Mouse (Mus musculus) lung, embryonic 16.5 days (tissue): Measurements from ENCODE around the gene Tenm2. TPM values are rescaled to one million over a fixed set of nuclear protein-coding genes. Genes with fewer than 3 reads are reported as not detected.

Experiments used
- ATAC-seq: fragments of 200-750 bp; cut with Nextera tagmentation; 2 replicates; pipeline ENCODE4 v1.8.0; 2017; ENCODE audit warnings: low read depth, mild to moderate bottlenecking, moderate library complexity
- H3K27ac ChIP-seq: fragments of 300-500 bp; sonication (generic); 2 replicates; pipeline ENCODE4 v1.5.1; 2014; ENCODE audit warnings: mild to moderate bottlenecking, control low read depth, low read length
- H3K27me3 ChIP-seq: fragments of 300-500 bp; sonication (generic); 2 replicates; pipeline ENCODE4 v1.6.1; 2014; ENCODE audit warnings: low read depth, low read length, mixed read lengths; ENCODE audit not compliant: control insufficient read depth, insufficient read depth
- H3K36me3 ChIP-seq: fragments of 300-500 bp; sonication (generic); 2 replicates; pipeline ENCODE4 v1.6.1; 2014; ENCODE audit warnings: low read length; ENCODE audit not compliant: control insufficient read depth, insufficient read depth
- H3K4me1 ChIP-seq: fragments of 300-500 bp; sonication (generic); replicated peaks from 2 replicates; pipeline ENCODE4 v1.6.1; 2014; ENCODE audit warnings: low read length, mixed read lengths; ENCODE audit not compliant: control insufficient read depth, insufficient read depth
- H3K4me2 ChIP-seq: fragments of 300-500 bp; sonication (generic); 2 replicates; pipeline ENCODE4 v1.6.1; 2014; ENCODE audit warnings: low read depth, low read length, control low read depth
- H3K4me3 ChIP-seq: fragments of 300-500 bp; sonication (generic); 2 replicates; pipeline ENCODE4 v1.5.1; 2014; ENCODE audit warnings: mild to moderate bottlenecking, low read length, control low read depth
- H3K9ac ChIP-seq: fragments of 300-500 bp; sonication (generic); 2 replicates; pipeline ENCODE4 v1.6.1; 2014; ENCODE audit warnings: low read length, control low read depth
- H3K9me3 ChIP-seq: fragments of 300-500 bp; sonication (generic); 2 replicates; pipeline ENCODE4 v1.6.1; 2016; ENCODE audit warnings: low read length; ENCODE audit not compliant: control insufficient read depth
- WGBS: fragments of 180-500 bp; shearing (Covaris S2); extraction: QIAGEN DNeasy Blood & Tissue Kit; methylation state at CpG from one replicate; pipeline ENCODE4 v1.1.7; 2014; 5-methylcytosine and 5-hydroxymethylcytosine counted together
- polyA plus RNA-seq: library from polyadenylated mRNA; unstranded; fragments of >200 nt; fragmentation: Nextera tagmentation; extraction: Ambion mirVana; gene quantifications from 2 replicates; pipeline ENCODE4 v1.2.1, GENCODE M21; 2015

The Tenm2 gene
- polyA plus RNA-seq, 1 experiment from 2014 or later, result 0.24 TPM

DNA sequence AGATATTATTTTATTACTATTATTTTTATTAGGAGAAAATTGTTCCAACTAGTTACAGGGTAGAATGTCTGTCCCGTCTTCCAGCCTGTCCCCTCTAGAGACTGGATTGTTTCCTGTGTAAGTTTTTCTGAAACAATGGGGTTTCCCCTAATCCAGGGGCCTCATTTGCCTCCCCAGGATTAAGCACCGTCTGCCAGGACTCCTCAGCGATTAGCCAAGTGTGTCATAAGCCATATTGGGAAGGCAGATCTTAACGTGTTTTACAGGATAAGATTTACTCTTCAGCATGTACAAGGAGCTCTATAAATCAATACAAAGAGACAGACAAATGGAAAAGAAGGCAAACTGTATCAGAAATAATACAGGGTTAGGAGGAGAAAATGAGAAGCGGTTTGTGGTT lies 1082.3 kb downstream of the Tenm2 start:
- Histone ChIP-seq H3K36me3 (no peaks in the 10 kb centered on the region), H3K9ac (no peak overlapping the region), H3K4me1 (0 out of 2 replicates have a peak, but pooled peaks cover 3% of the 10 kb centered on the region), H3K9me3 (no peaks in the 10 kb centered on the region), H3K27me3 (no peaks in the 10 kb centered on the region), H3K4me2 (no peak overlapping the region), H3K27ac (no peak overlapping the region), H3K4me3 (no peak overlapping the region)
- ATAC-seq, result no peak
- 43% methylated on average over 5 of the region's 5 CpGs for WGBS

DNA sequence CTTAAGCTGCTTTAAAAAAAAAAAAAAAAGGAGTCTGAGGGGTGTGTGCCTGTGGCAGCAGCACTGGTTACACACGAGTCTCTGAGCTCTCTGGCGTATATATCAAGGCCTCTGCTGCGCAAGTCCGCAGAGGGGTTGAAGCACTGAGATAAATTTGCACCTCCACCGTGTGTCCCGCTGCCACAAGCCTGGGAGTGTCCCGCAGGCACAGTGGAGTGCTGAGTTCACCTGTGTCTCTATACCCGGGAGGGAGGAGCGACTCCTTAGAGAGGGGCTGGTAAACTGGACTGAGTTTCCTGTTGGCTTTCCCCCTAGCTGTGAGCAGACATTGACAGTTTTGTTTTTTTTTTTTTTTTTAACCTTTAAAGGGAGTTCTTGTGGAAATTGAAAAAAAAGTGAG lies 1082.8 kb downstream of the Tenm2 start:
- H3K27me3 ChIP-seq, result no peaks in the 10 kb centered on the region
- no peak overlapping the region for H3K4me3 ChIP-seq
- no peak overlapping the region for H3K4me2 ChIP-seq
- H3K9me3 ChIP-seq, result no peaks in the 10 kb centered on the region
- H3K4me1 ChIP-seq, result 0 out of 2 replicates have a peak, but pooled peaks cover 3% of the 10 kb centered on the region
- ATAC-seq, result no peak
- H3K9ac ChIP-seq, result no peak overlapping the region
- WGBS, result 22% methylated on average over 9 of the region's 9 CpGs
- H3K27ac ChIP-seq, result no peak overlapping the region
- H3K36me3 ChIP-seq, result no peaks in the 10 kb centered on the region

DNA sequence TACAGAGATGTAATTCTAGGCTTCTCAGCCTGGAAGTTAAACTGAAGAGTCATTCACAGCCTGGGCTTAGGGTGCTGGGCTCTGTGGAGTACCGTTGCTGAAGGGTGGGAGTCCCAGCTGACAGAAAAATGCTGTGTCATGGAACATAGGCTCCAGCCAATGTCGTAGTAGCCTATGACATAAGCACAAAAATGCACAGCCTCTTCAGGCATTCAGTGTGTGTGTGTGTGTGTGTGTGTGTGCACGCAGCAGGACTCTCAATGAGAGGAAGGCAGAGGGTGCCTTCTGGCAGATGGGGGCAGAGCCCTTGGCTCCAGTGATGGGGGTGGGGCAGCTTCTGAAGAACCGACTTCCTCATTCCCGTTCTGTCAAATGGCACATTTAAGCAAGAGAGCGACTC lies 1083.5 kb downstream of the Tenm2 start:
- no peak overlapping the region for H3K4me2 ChIP-seq
- no peaks in the 10 kb centered on the region for H3K27me3 ChIP-seq
- ATAC-seq, result 0 out of 2 replicates have a peak, but pooled peaks have one; percentile 41
- H3K9ac ChIP-seq, result no peak overlapping the region
- no peaks in the 10 kb centered on the region for H3K9me3 ChIP-seq
- no peaks in the 10 kb centered on the region for H3K36me3 ChIP-seq
- 0 out of 2 replicates have a peak, but pooled peaks cover 3% of the 10 kb centered on the region for H3K4me1 ChIP-seq
- no peak overlapping the region for H3K27ac ChIP-seq
- 5% methylated on average over 6 of the region's 6 CpGs for WGBS
- H3K4me3 ChIP-seq, result no peak overlapping the region

DNA sequence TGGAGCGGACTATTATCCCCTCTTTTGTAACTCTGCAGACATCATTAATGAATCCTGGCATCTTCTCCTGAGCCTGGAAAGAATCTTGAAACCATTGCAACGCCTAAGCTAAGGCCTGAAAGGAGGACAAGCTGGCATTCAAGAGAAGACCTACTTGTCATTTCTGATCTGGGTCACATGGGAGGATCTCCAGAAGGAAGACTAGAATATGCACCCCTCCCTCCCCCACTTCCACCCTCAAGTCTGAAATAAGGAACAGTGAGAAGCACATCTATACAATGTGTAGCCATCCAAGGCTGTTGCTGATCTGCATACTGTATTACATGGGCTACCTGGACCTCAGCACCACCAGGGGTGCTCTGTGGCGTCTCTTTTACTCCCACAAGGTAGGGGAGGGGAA lies 1086.7 kb downstream of the Tenm2 start:
- H3K27ac ChIP-seq, result no peak overlapping the region
- 74% methylated on average over 3 of the region's 3 CpGs for WGBS
- H3K4me2 ChIP-seq, result no peak overlapping the region
- H3K4me1 ChIP-seq, result 0 out of 2 replicates have a peak, but pooled peaks cover 3% of the 10 kb centered on the region
- no peaks in the 10 kb centered on the region for H3K36me3 ChIP-seq
- no peak overlapping the region for H3K4me3 ChIP-seq
- no peaks in the 10 kb centered on the region for H3K9me3 ChIP-seq
- H3K27me3 ChIP-seq, result no peaks in the 10 kb centered on the region
- no peak overlapping the region for H3K9ac ChIP-seq
- no peak for ATAC-seq

DNA sequence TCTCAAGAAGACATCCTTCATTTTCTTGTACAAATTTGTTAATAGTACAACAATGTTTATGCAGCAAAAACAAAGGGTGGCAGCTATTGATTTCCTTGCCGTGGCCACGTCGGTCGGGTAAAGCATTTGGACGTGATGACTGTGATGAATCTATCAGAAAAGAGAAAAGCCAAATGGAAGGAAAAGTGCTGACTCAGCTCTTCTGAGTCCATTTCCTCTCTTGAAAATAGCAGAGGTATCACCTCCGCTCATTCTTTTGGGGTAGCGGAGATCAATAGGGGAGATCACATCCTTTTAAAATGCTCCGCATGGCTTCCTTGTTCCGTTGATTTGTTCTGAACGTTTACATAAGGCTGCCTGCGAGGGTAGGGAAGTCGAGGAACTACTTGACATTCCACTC lies 1090.7 kb downstream of the Tenm2 start:
- H3K9me3 ChIP-seq, result no peaks in the 10 kb centered on the region
- H3K4me2 ChIP-seq, result no peak overlapping the region
- H3K9ac ChIP-seq, result no peak overlapping the region
- no peaks in the 10 kb centered on the region for H3K4me1 ChIP-seq
- H3K36me3 ChIP-seq, result no peaks in the 10 kb centered on the region
- ATAC-seq, result no peak
- H3K4me3 ChIP-seq, result no peak overlapping the region
- no peaks in the 10 kb centered on the region for H3K27me3 ChIP-seq
- 44% methylated on average over 12 of the region's 12 CpGs for WGBS
- no peak overlapping the region for H3K27ac ChIP-seq

DNA sequence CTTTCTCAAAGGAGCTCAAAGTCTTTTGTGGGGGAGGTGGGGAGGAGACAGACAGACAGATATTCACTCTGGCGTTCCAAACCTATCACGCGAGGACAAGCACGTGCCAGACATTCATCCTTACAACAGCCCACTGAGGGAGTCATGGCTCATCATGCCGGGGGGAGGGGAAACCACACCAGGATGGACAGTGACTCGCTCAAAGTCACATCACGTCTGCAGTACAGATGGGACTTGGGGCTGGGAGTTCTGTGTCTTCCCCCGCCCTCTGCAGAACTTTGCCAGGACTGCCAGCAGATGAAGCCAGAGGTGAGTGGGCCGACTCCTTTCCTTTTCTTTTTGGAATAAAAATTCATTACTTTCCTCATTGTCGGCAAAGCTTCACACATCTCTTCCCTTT lies 1095.4 kb downstream of the Tenm2 start:
- H3K9ac ChIP-seq, result no peak overlapping the region
- no peaks in the 10 kb centered on the region for H3K27me3 ChIP-seq
- WGBS, result 83% methylated on average over 10 of the region's 10 CpGs
- no peak overlapping the region for H3K4me2 ChIP-seq
- H3K9me3 ChIP-seq, result no peaks in the 10 kb centered on the region
- ATAC-seq, result no peak
- no peaks in the 10 kb centered on the region for H3K36me3 ChIP-seq
- no peak overlapping the region for H3K27ac ChIP-seq
- H3K4me1 ChIP-seq, result no peaks in the 10 kb centered on the region
- H3K4me3 ChIP-seq, result no peak overlapping the region

DNA sequence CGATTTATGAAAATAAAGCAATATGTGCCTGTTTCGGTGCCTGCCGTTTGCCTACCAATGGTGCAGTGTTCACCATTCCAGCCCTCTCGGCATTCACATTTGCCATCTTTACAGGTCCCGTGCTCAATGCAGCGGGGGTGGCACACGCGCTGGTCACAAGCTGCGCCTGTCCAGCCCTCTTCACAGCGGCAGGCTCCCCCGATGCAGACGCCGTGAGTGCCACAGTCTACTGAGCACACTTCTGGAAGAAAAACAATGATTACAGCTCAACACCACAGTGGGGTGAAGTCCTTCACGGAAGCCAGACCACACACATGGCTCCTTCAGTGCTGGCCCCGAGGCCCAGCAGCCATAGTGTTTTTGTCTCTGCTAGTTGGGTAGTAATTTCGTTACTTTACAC lies 1096.2 kb downstream of the Tenm2 start:
- ATAC-seq, result no peak

DNA sequence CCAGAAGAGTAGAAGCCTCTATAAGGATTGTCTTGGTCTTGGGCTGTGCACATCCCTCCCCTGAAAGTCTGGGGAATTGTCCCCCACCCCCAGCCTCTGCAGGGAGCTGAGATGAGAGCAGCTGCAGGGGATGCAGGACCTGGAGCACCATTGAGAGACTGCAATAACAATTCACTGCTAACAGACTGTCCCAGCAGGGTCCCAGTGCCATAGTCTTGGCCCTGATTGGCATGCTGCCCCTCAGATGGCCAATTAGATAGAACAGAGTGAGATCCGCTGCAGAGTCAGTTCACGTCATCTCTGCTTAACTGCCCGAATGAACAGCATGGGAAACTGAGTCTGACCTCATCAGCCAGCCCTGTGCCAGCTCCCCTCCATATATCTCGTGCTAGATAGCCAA lies 1097.9 kb downstream of the Tenm2 start:
- Histone ChIP-seq H3K4me3 (no peak overlapping the region), H3K27me3 (no peaks in the 10 kb centered on the region), H3K9me3 (no peaks in the 10 kb centered on the region), H3K4me1 (no peaks in the 10 kb centered on the region), H3K36me3 (no peaks in the 10 kb centered on the region), H3K4me2 (no peak overlapping the region), H3K9ac (no peak overlapping the region), H3K27ac (no peak overlapping the region)
- ATAC-seq, result no peak
- 67% methylated on average over 4 of the region's 4 CpGs for WGBS

More for the DNA sequence above, 1096.2 kb downstream of the Tenm2 start:
- H3K9ac ChIP-seq, result no peak overlapping the region
- no peaks in the 10 kb centered on the region for H3K9me3 ChIP-seq
- no peaks in the 10 kb centered on the region for H3K27me3 ChIP-seq
- no peak overlapping the region for H3K4me2 ChIP-seq
- H3K4me1 ChIP-seq, result no peaks in the 10 kb centered on the region
- no peak overlapping the region for H3K4me3 ChIP-seq
- no peak overlapping the region for H3K27ac ChIP-seq
- no peaks in the 10 kb centered on the region for H3K36me3 ChIP-seq
- WGBS, result 70% methylated on average over 16 of the region's 16 CpGs

DNA sequence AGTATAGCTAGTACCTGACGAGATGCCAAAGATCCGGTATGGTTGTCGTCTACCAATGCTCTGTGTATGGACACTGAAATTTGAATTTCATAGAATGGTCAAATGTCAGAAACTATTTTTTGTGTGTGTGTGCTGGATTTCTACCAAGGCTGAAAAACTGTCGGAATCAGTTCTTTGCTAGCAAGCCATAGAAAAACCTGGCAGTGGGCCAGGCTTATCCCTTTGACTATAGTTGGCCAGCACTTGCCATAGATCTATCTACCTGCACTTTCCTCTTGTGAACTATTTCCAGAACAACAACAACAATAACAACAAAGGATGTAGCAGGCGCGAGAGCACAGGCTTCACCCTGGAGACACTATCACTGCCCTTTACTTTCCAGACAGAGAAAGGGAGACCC lies 1098.5 kb downstream of the Tenm2 start:
- no peak overlapping the region for H3K9ac ChIP-seq
- ATAC-seq, result no peak
- H3K4me3 ChIP-seq, result no peak overlapping the region
- 70% methylated on average over 6 of the region's 6 CpGs for WGBS
- no peaks in the 10 kb centered on the region for H3K9me3 ChIP-seq
- H3K27ac ChIP-seq, result no peak overlapping the region
- H3K4me1 ChIP-seq, result no peaks in the 10 kb centered on the region
- H3K36me3 ChIP-seq, result no peaks in the 10 kb centered on the region
- H3K4me2 ChIP-seq, result no peak overlapping the region
- H3K27me3 ChIP-seq, result no peaks in the 10 kb centered on the region

DNA sequence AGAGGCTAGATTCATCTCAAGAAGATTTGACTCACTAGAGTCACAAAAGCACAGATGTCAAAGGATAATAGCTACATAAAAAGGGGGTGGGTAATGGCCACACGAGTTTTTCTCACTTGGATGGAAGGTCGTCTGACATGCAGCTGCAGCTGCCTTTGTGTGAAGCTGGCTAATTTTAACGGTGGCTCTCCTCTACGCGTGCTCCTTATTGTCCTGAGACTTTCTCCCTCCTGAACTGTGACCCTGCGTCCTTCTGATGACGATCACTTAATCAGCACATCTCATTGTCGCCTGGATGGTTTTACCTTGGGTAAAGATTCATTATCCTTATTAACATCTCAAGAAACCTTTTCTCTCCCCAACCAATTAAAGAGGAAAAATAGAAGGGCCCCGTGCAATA lies 1101.1 kb downstream of the Tenm2 start:
- no peak overlapping the region for H3K4me3 ChIP-seq

More for the DNA sequence above, 1101.1 kb downstream of the Tenm2 start:
- Histone ChIP-seq H3K36me3 (no peaks in the 10 kb centered on the region), H3K9ac (no peak overlapping the region), H3K27me3 (no peaks in the 10 kb centered on the region), H3K27ac (no peak overlapping the region), H3K4me2 (no peak overlapping the region), H3K9me3 (no peaks in the 10 kb centered on the region), H3K4me1 (no peaks in the 10 kb centered on the region)
- no peak for ATAC-seq
- 66% methylated on average over 9 of the region's 9 CpGs for WGBS
